Mouse (Mus musculus) testis, adult 2 months (tissue): ENCODE results near the gene Srgap2.

Experiments
- CTCF ChIP-seq: fragments of 200-500 bp; IDR thresholded peaks from 2 replicates; pipeline ENCODE4 v1.5.1; 2012; ENCODE audit warnings: low read depth, mild to moderate bottlenecking, inconsistent platforms, low read length, moderate library complexity; ENCODE audit not compliant: control insufficient read depth, insufficient read depth, insufficient replicate concordance
- POLR2A ChIP-seq: fragments of 200-500 bp; IDR thresholded peaks from 2 replicates; pipeline ENCODE4 v1.6.1; 2012; ENCODE audit warnings: low read depth, mild to moderate bottlenecking, inconsistent platforms, low read length, moderate library complexity; ENCODE audit not compliant: control insufficient read depth

- no peak for TF ChIP-seq POLR2A
- TF ChIP-seq CTCF, result no peak
Measured at GRCm38 (mm10) chr1:131551956-131552355, 24.8 kb upstream of the Srgap2 start.
